Mouse (Mus musculus): ENCODE measurements around the gene Prkca.
A peak's percentile ranks its signal among the peaks of the same experiment; 100 is the strongest.

Prkca gene

GRCm38 (mm10) chr11:108258811-108259266 lies 84.9 kb downstream of the Prkca start:
- DNase-seq, result peak; percentile 63 to 64

- no peak for DNase-seq
Observed at GRCm38 (mm10) chr11:108257921-108258320, 85.8 kb downstream of the Prkca start.

GRCm38 (mm10) chr11:108254681-108255080 lies 89.0 kb downstream of the Prkca start:
- DNase-seq, result peak; percentile 40 to 54

GRCm38 (mm10) chr11:108251924-108252775 lies 91.6 kb downstream of the Prkca start:
- no peak for DNase-seq

GRCm38 (mm10) chr11:108250829-108251637 lies 92.7 kb downstream of the Prkca start:
- peak in 1 of 2 experiments; percentile 56 for DNase-seq

- no peak for DNase-seq
Observed at GRCm38 (mm10) chr11:108250146-108250635, 93.5 kb downstream of the Prkca start.

GRCm38 (mm10) chr11:108249487-108249886 lies 94.2 kb downstream of the Prkca start:
- DNase-seq, result no peak

GRCm38 (mm10) chr11:108249047-108249403 lies 94.7 kb downstream of the Prkca start:
- no peak for DNase-seq

- no peak for DNase-seq
Observed at GRCm38 (mm10) chr11:108248218-108249046, 95.3 kb downstream of the Prkca start.

GRCm38 (mm10) chr11:108247121-108247863 lies 96.4 kb downstream of the Prkca start:
- DNase-seq, result no peak

GRCm38 (mm10) chr11:108246267-108246702 lies 97.4 kb downstream of the Prkca start:
- DNase-seq, result no peak

- no peak for DNase-seq
Observed at GRCm38 (mm10) chr11:108244241-108244640, 99.5 kb downstream of the Prkca start.

GRCm38 (mm10) chr11:108243633-108244032 lies 100.1 kb downstream of the Prkca start:
- DNase-seq, result no peak

GRCm38 (mm10) chr11:108240924-108241498 lies 102.7 kb downstream of the Prkca start:
- DNase-seq, result no peak

- no peak for DNase-seq
Observed at GRCm38 (mm10) chr11:108239173-108239572, 104.6 kb downstream of the Prkca start.

- no peak for DNase-seq
Observed at GRCm38 (mm10) chr11:108236754-108237428, 106.8 kb downstream of the Prkca start.

- DNase-seq, result no peak
Observed at GRCm38 (mm10) chr11:108236195-108236594, 107.5 kb downstream of the Prkca start.

- DNase-seq, result no peak
Observed at GRCm38 (mm10) chr11:108235081-108235703, 108.5 kb downstream of the Prkca start.

GRCm38 (mm10) chr11:108233015-108233414 lies 110.7 kb downstream of the Prkca start:
- DNase-seq, result no peak

- DNase-seq, result no peak
Observed at GRCm38 (mm10) chr11:108230101-108230500, 113.6 kb downstream of the Prkca start.
